Mouse (Mus musculus): ENCODE measurements around the gene Nop58.

The Nop58 gene

GRCm38 (mm10) chr1:59687493-59687892, 2.7 kb downstream of the Nop58 start:
- Histone ChIP-seq H3K4me3 (replicated peaks; ENCODE audit: low read length) (peak overlapping the region; percentile 97), H3K27me3 (ENCODE audit: insufficient read depth, low read length) (no peaks in the 10 kb centered on the region), H3K4me1 (replicated peaks; ENCODE audit: low read depth, low read length) (peaks cover 56% of the 10 kb centered on the region), H3K9me3 (ENCODE audit: low read length) (no peaks in the 10 kb centered on the region), H3K36me3 (ENCODE audit: insufficient read depth, low read length) (peaks cover 66% of the 10 kb centered on the region)
- no peak for TF ChIP-seq NANOG (IDR thresholded peaks at IDR 0.05; ENCODE audit: borderline replicate concordance, low read length)
- no peak for TF ChIP-seq CTCF (conservative IDR thresholded peaks at IDR 0.05; ENCODE audit: low read length)
- no peak for TF ChIP-seq POU5F1 (IDR thresholded peaks at IDR 0.05; ENCODE audit: borderline replicate concordance, low read length)

- Histone ChIP-seq H3K4me1 (replicated peaks; ENCODE audit: low read depth, low read length) (peaks cover 76% of the 10 kb centered on the region), H3K4me3 (replicated peaks; ENCODE audit: low read length) (no peak overlapping the region), H3K9me3 (ENCODE audit: low read length) (no peaks in the 10 kb centered on the region), H3K36me3 (ENCODE audit: insufficient read depth, low read length) (peaks cover 94% of the 10 kb centered on the region), H3K27me3 (ENCODE audit: insufficient read depth, low read length) (no peaks in the 10 kb centered on the region)
- TF ChIP-seq CTCF (conservative IDR thresholded peaks at IDR 0.05; ENCODE audit: low read length) (no peak), NANOG (IDR thresholded peaks at IDR 0.05; ENCODE audit: borderline replicate concordance, low read length) (no peak), POU5F1 (IDR thresholded peaks at IDR 0.05; ENCODE audit: borderline replicate concordance, low read length) (no peak)
Measured at GRCm38 (mm10) chr1:59690467-59690866, 5.7 kb downstream of the Nop58 start.

GRCm38 (mm10) chr1:59697751-59698150, 13.0 kb downstream of the Nop58 start:
- Histone ChIP-seq H3K27me3 (ENCODE audit: insufficient read depth, low read length) (no peaks in the 10 kb centered on the region), H3K4me1 (replicated peaks; ENCODE audit: low read depth, low read length) (peaks cover 75% of the 10 kb centered on the region), H3K4me3 (replicated peaks; ENCODE audit: low read length) (peak overlapping the region; percentile 61), H3K36me3 (ENCODE audit: insufficient read depth, low read length) (peaks cover 94% of the 10 kb centered on the region), H3K9me3 (ENCODE audit: low read length) (no peaks in the 10 kb centered on the region)
- TF ChIP-seq NANOG (IDR thresholded peaks at IDR 0.05; ENCODE audit: borderline replicate concordance, low read length): peak; percentile 93
- TF ChIP-seq POU5F1 (IDR thresholded peaks at IDR 0.05; ENCODE audit: borderline replicate concordance, low read length): no peak

- H3K4me3 ChIP-seq (replicated peaks; ENCODE audit: low read length): peak overlapping the region; percentile 61
- no peak for TF ChIP-seq POU5F1 (IDR thresholded peaks at IDR 0.05; ENCODE audit: borderline replicate concordance, low read length)
- TF ChIP-seq NANOG (IDR thresholded peaks at IDR 0.05; ENCODE audit: borderline replicate concordance, low read length): no peak
- TF ChIP-seq CTCF (conservative IDR thresholded peaks at IDR 0.05; ENCODE audit: low read length): no peak
- H3K27me3 ChIP-seq (ENCODE audit: insufficient read depth, low read length): no peaks in the 10 kb centered on the region
- H3K9me3 ChIP-seq (ENCODE audit: low read length): no peaks in the 10 kb centered on the region
- peaks cover 70% of the 10 kb centered on the region for H3K4me1 ChIP-seq (replicated peaks; ENCODE audit: low read depth, low read length)
- H3K36me3 ChIP-seq (ENCODE audit: insufficient read depth, low read length): peaks cover 94% of the 10 kb centered on the region
Measured at GRCm38 (mm10) chr1:59698207-59698606, 13.4 kb downstream of the Nop58 start.

GRCm38 (mm10) chr1:59701766-59702165, 17.0 kb downstream of the Nop58 start:
- TF ChIP-seq POU5F1 (IDR thresholded peaks at IDR 0.05; ENCODE audit: borderline replicate concordance, low read length) (no peak), CTCF (conservative IDR thresholded peaks at IDR 0.05; ENCODE audit: low read length) (no peak), NANOG (IDR thresholded peaks at IDR 0.05; ENCODE audit: borderline replicate concordance, low read length) (no peak)
- Histone ChIP-seq H3K4me3 (replicated peaks; ENCODE audit: low read length) (no peak overlapping the region), H3K27me3 (ENCODE audit: insufficient read depth, low read length) (no peaks in the 10 kb centered on the region), H3K36me3 (ENCODE audit: insufficient read depth, low read length) (peaks cover 91% of the 10 kb centered on the region), H3K9me3 (ENCODE audit: low read length) (no peaks in the 10 kb centered on the region), H3K4me1 (replicated peaks; ENCODE audit: low read depth, low read length) (peaks cover 39% of the 10 kb centered on the region)

GRCm38 (mm10) chr1:59719900-59720299, 35.1 kb downstream of the Nop58 start:
- no peak overlapping the region for H3K4me3 ChIP-seq (replicated peaks; ENCODE audit: low read length)
- no peaks in the 10 kb centered on the region for H3K9me3 ChIP-seq (ENCODE audit: low read length)
- no peaks in the 10 kb centered on the region for H3K27me3 ChIP-seq (ENCODE audit: insufficient read depth, low read length)
- peaks cover 39% of the 10 kb centered on the region for H3K4me1 ChIP-seq (replicated peaks; ENCODE audit: low read depth, low read length)
- peaks cover 72% of the 10 kb centered on the region for H3K36me3 ChIP-seq (ENCODE audit: insufficient read depth, low read length)
- TF ChIP-seq NANOG (IDR thresholded peaks at IDR 0.05; ENCODE audit: borderline replicate concordance, low read length) (no peak), POU5F1 (IDR thresholded peaks at IDR 0.05; ENCODE audit: borderline replicate concordance, low read length) (no peak), CTCF (conservative IDR thresholded peaks at IDR 0.05; ENCODE audit: low read length) (peak; percentile 76)

GRCm38 (mm10) chr1:59725661-59726060, 40.9 kb downstream of the Nop58 start:
- TF ChIP-seq NANOG (IDR thresholded peaks at IDR 0.05; ENCODE audit: borderline replicate concordance, low read length): no peak
- no peak for TF ChIP-seq POU5F1 (IDR thresholded peaks at IDR 0.05; ENCODE audit: borderline replicate concordance, low read length)
- TF ChIP-seq CTCF (conservative IDR thresholded peaks at IDR 0.05; ENCODE audit: low read length): no peak
- Histone ChIP-seq H3K9me3 (ENCODE audit: low read length) (no peaks in the 10 kb centered on the region), H3K4me3 (replicated peaks; ENCODE audit: low read length) (no peak overlapping the region)

GRCm38 (mm10) chr1:59730106-59730505, 45.3 kb downstream of the Nop58 start:
- Histone ChIP-seq H3K4me3 (replicated peaks; ENCODE audit: low read length) (no peak overlapping the region), H3K36me3 (ENCODE audit: insufficient read depth, low read length) (no peaks in the 10 kb centered on the region)
- TF ChIP-seq NANOG (IDR thresholded peaks at IDR 0.05; ENCODE audit: borderline replicate concordance, low read length) (no peak), CTCF (conservative IDR thresholded peaks at IDR 0.05; ENCODE audit: low read length) (no peak), POU5F1 (IDR thresholded peaks at IDR 0.05; ENCODE audit: borderline replicate concordance, low read length) (no peak)

More at GRCm38 (mm10) chr1:59725661-59726060, 40.9 kb downstream of the Nop58 start:
- Histone ChIP-seq H3K27me3 (ENCODE audit: insufficient read depth, low read length) (no peaks in the 10 kb centered on the region), H3K4me1 (replicated peaks; ENCODE audit: low read depth, low read length) (peaks cover 43% of the 10 kb centered on the region), H3K36me3 (ENCODE audit: insufficient read depth, low read length) (peaks cover 17% of the 10 kb centered on the region)

GRCm38 (mm10) chr1:59730737-59731136, 46.0 kb downstream of the Nop58 start:
- Histone ChIP-seq H3K9me3 (ENCODE audit: low read length) (no peaks in the 10 kb centered on the region), H3K4me3 (replicated peaks; ENCODE audit: low read length) (no peak overlapping the region), H3K36me3 (ENCODE audit: insufficient read depth, low read length) (no peaks in the 10 kb centered on the region), H3K27me3 (ENCODE audit: insufficient read depth, low read length) (no peaks in the 10 kb centered on the region), H3K4me1 (replicated peaks; ENCODE audit: low read depth, low read length) (peaks cover 52% of the 10 kb centered on the region)
- TF ChIP-seq NANOG (IDR thresholded peaks at IDR 0.05; ENCODE audit: borderline replicate concordance, low read length) (no peak), CTCF (conservative IDR thresholded peaks at IDR 0.05; ENCODE audit: low read length) (no peak), POU5F1 (IDR thresholded peaks at IDR 0.05; ENCODE audit: borderline replicate concordance, low read length) (no peak)

More at GRCm38 (mm10) chr1:59730106-59730505, 45.3 kb downstream of the Nop58 start:
- Histone ChIP-seq H3K9me3 (ENCODE audit: low read length) (no peaks in the 10 kb centered on the region), H3K27me3 (ENCODE audit: insufficient read depth, low read length) (no peaks in the 10 kb centered on the region), H3K4me1 (replicated peaks; ENCODE audit: low read depth, low read length) (peaks cover 58% of the 10 kb centered on the region)
